In genomic region chrX:48193235-48194152, GRCm38 (mm10) we compare ENCODE assay signal across 18 mouse cellular contexts. TPM values are rescaled to one million over a fixed set of nuclear protein-coding genes. Genes with fewer than 3 reads are reported as not detected.
DNase-seq lines count a peak whose midpoint lies in the region; ATAC-seq and TF ChIP-seq lines count a peak whose summit lies in the region.
"Had no signal": no experiment of that assay in that cellular context is flagged by ENCODE, and none has a peak within 500 bp of the region (broad histone marks: within the 10 kb centered on the region; RNA-seq: fewer than 3 reads in every experiment).

No protein-coding gene starts in this region.

- no peak overlapping the region for H3K4me2 ChIP-seq in forebrain, embryonic 14.5 days (ENCODE audit: low read length)
- H3K4me2 ChIP-seq in forebrain, postnatal 0 days (ENCODE audit: low read depth): no peak overlapping the region
- H3K4me2 ChIP-seq in midbrain, embryonic 13.5 days (replicated peaks): no peak overlapping the region
- no peak overlapping the region for H3K4me2 ChIP-seq in midbrain, embryonic 16.5 days (ENCODE audit: low read length)
- H3K4me2 ChIP-seq: hindbrain, embryonic 15.5 days; limb, embryonic 15.5 days; stomach, embryonic 15.5 days had no signal

- no peak overlapping the region for H3K27ac ChIP-seq in forebrain, embryonic 14.5 days (ENCODE audit: low read depth, low read length)
- no peak overlapping the region for H3K27ac ChIP-seq in forebrain, postnatal 0 days (ENCODE audit: low read depth, low read length)
- no peak overlapping the region for H3K27ac ChIP-seq in midbrain, embryonic 13.5 days
- H3K27ac ChIP-seq in midbrain, embryonic 16.5 days (ENCODE audit: low read length): no peak overlapping the region
- H3K27ac ChIP-seq: hindbrain, embryonic 15.5 days; limb, embryonic 15.5 days; stomach, embryonic 15.5 days had no signal

- no peaks in the 10 kb centered on the region for H3K4me1 ChIP-seq in forebrain, embryonic 14.5 days (ENCODE audit: control insufficient read depth, insufficient read depth, low read length)
- H3K4me1 ChIP-seq in forebrain, postnatal 0 days (ENCODE audit: insufficient read depth): no peaks in the 10 kb centered on the region
- H3K4me1 ChIP-seq in midbrain, embryonic 13.5 days (replicated peaks): no peaks in the 10 kb centered on the region
- no peaks in the 10 kb centered on the region for H3K4me1 ChIP-seq in midbrain, embryonic 16.5 days (ENCODE audit: control insufficient read depth, insufficient read depth, low read length)
- H3K4me1 ChIP-seq: hindbrain, embryonic 15.5 days; limb, embryonic 15.5 days; stomach, embryonic 15.5 days had no signal

- no peaks in the 10 kb centered on the region for H3K9me3 ChIP-seq in forebrain, embryonic 14.5 days (replicated peaks; ENCODE audit: control insufficient read depth, low read length)
- no peaks in the 10 kb centered on the region for H3K9me3 ChIP-seq in forebrain, postnatal 0 days (ENCODE audit: low read length)
- no peaks in the 10 kb centered on the region for H3K9me3 ChIP-seq in midbrain, embryonic 13.5 days
- H3K9me3 ChIP-seq in midbrain, embryonic 16.5 days (replicated peaks; ENCODE audit: control insufficient read depth, low read length, poor library complexity, severe bottlenecking): no peaks in the 10 kb centered on the region
- H3K9me3 ChIP-seq: hindbrain, embryonic 15.5 days; limb, embryonic 15.5 days; megakaryocyte, embryonic 14.5 days; stomach, embryonic 15.5 days had no signal

- ATAC-seq in forebrain, embryonic 14.5 days: 0 out of 2 replicates have a peak, but pooled peaks have one; percentile 37
- ATAC-seq in forebrain, postnatal 0 days: no peak
- peak; percentile 77 for ATAC-seq in midbrain, embryonic 13.5 days
- ATAC-seq in midbrain, embryonic 16.5 days: no peak
- ATAC-seq: CD4-positive, CD25-positive, alpha-beta regulatory T cell, adult 4 months had no signal

- no peak for DNase-seq in forebrain, embryonic 14.5 days (ENCODE audit: low spot score)
- no peak for DNase-seq in forebrain, postnatal 0 days
- DNase-seq in left cerebral cortex, postnatal 4 days: peak; percentile 8
- DNase-seq in left cerebral cortex, postnatal 10 days (ENCODE audit: extremely low spot score in 1 of 2, low spot score in 2 of 2): no peak
- no peak for DNase-seq in ovary, postnatal 36 days (ENCODE audit: low spot score)
- DNase-seq: adrenal gland, adult 8-10 months; heart, adult 18-20 months; kidney, adult 9 months; layer of hippocampus, adult 9-11 months; spleen, adult 18-20 months; thymus, postnatal 14 days had no signal

- 71% methylated on average over 14 of the region's 14 CpGs for WGBS in forebrain, embryonic 14.5 days
- 62% methylated on average over 14 of the region's 14 CpGs for WGBS in forebrain, postnatal 0 days
- 66% methylated on average over 14 of the region's 14 CpGs for WGBS in midbrain, embryonic 13.5 days
- WGBS in midbrain, embryonic 16.5 days: 56% methylated on average over 14 of the region's 14 CpGs

- no peak overlapping the region for H3K9ac ChIP-seq in forebrain, embryonic 14.5 days (ENCODE audit: low read length)
- H3K9ac ChIP-seq in forebrain, postnatal 0 days: no peak overlapping the region
- no peak overlapping the region for H3K9ac ChIP-seq in midbrain, embryonic 13.5 days (replicated peaks)
- no peak overlapping the region for H3K9ac ChIP-seq in midbrain, embryonic 16.5 days (ENCODE audit: low read depth, low read length)
- H3K9ac ChIP-seq: hindbrain, embryonic 15.5 days; limb, embryonic 15.5 days; stomach, embryonic 15.5 days had no signal

- no peaks in the 10 kb centered on the region for H3K27me3 ChIP-seq in forebrain, embryonic 14.5 days (replicated peaks; ENCODE audit: control insufficient read depth, insufficient read depth, low read length)
- no peaks in the 10 kb centered on the region for H3K27me3 ChIP-seq in forebrain, postnatal 0 days (ENCODE audit: insufficient read depth, low read length)
- no peaks in the 10 kb centered on the region for H3K27me3 ChIP-seq in midbrain, embryonic 13.5 days
- H3K27me3 ChIP-seq in midbrain, embryonic 16.5 days (ENCODE audit: control insufficient read depth, insufficient read depth, low read depth, low read length): no peaks in the 10 kb centered on the region
- H3K27me3 ChIP-seq: hindbrain, embryonic 15.5 days; limb, embryonic 15.5 days; stomach, embryonic 15.5 days had no signal

- H3K4me3 ChIP-seq in forebrain, embryonic 14.5 days (ENCODE audit: low read depth, low read length): no peak overlapping the region
- H3K4me3 ChIP-seq in forebrain, postnatal 0 days (ENCODE audit: low read depth, low read length): no peak overlapping the region
- no peak overlapping the region for H3K4me3 ChIP-seq in midbrain, embryonic 13.5 days (replicated peaks)
- H3K4me3 ChIP-seq in midbrain, embryonic 16.5 days (ENCODE audit: low read depth, low read length): no peak overlapping the region
- H3K4me3 ChIP-seq: hindbrain, embryonic 15.5 days; limb, embryonic 15.5 days; megakaryocyte, embryonic 14.5 days; stomach, embryonic 15.5 days had no signal

- peaks cover 18% of the 10 kb centered on the region; the same call in 1 of the 2 replicates for H3K36me3 ChIP-seq in forebrain, embryonic 14.5 days (ENCODE audit: control insufficient read depth, insufficient read depth, low read length)
- peaks cover 9% of the 10 kb centered on the region; the same call in 1 of the 2 replicates for H3K36me3 ChIP-seq in forebrain, postnatal 0 days (ENCODE audit: insufficient read depth)
- H3K36me3 ChIP-seq in midbrain, embryonic 13.5 days: peaks cover 10% of the 10 kb centered on the region
- H3K36me3 ChIP-seq in midbrain, embryonic 16.5 days (ENCODE audit: control insufficient read depth, insufficient read depth, low read length): peaks cover 5% of the 10 kb centered on the region; the same call in 1 of the 2 replicates
- H3K36me3 ChIP-seq: stomach, embryonic 15.5 days had no signal

- intact Hi-C loops in left cerebral cortex, postnatal 4 days (cut with DNase I): no loop called here
- intact Hi-C loops in left cerebral cortex, postnatal 10 days (cut with DNase I): no loop called here

- no peak for TF ChIP-seq CTCF in forebrain, postnatal 0 days (IDR thresholded peaks at IDR 0.05; ENCODE audit: low read depth)

RNA-seq across cellular contexts. Expression of gene Zdhhc9, which starts 15.2 kb away (rescaled TPM):
- polyA plus RNA-seq in forebrain, embryonic 14.5 days (2014; fragmentation: Nextera tagmentation; extraction: Ambion mirVana): 7.1 and 9.4 TPM in 2 replicates
- 32.2 and 43.3 TPM in 2 replicates for total RNA-seq in forebrain, postnatal 0 days (2014; rRNA removed)
- polyA plus RNA-seq in forebrain, postnatal 0 days (2015; fragmentation: Nextera tagmentation; extraction: Ambion mirVana): 4.2 and 5.3 TPM in 2 replicates
- total RNA-seq in left cerebral cortex, postnatal 4 days (2021): 10 to 100 TPM; 86.3 to 91.7 TPM
- total RNA-seq in left cerebral cortex, postnatal 10 days (2021): 10 to 100 TPM; 75.9 to 84.7 TPM
- 8.5 and 8.6 TPM in 2 replicates for polyA plus RNA-seq in midbrain, embryonic 13.5 days (2015; fragmentation: Nextera tagmentation; extraction: Ambion mirVana)
- 9.0 and 11.1 TPM in 2 replicates for polyA plus RNA-seq in midbrain, embryonic 16.5 days (2015; fragmentation: Nextera tagmentation; extraction: Ambion mirVana)

RNA-seq across cellular contexts. Expression of gene Sash3, which starts 47.3 kb away (rescaled TPM):
- 1.2 and 1.3 TPM in 2 replicates for polyA plus RNA-seq in forebrain, embryonic 14.5 days (2014; fragmentation: Nextera tagmentation; extraction: Ambion mirVana)
- 1.2 and 1.9 TPM in 2 replicates for total RNA-seq in forebrain, postnatal 0 days (2014; rRNA removed)
- polyA plus RNA-seq in forebrain, postnatal 0 days (2015; fragmentation: Nextera tagmentation; extraction: Ambion mirVana): 1.1 and 1.3 TPM in 2 replicates
- under 1 TPM; 0.89 to 0.96 TPM for total RNA-seq in left cerebral cortex, postnatal 4 days (2021)
- 1 to 10 TPM; 1.6 to 1.8 TPM for total RNA-seq in left cerebral cortex, postnatal 10 days (2021)
- polyA plus RNA-seq in midbrain, embryonic 13.5 days (2015; fragmentation: Nextera tagmentation; extraction: Ambion mirVana): 0.85 and 0.93 TPM in 2 replicates
- polyA plus RNA-seq in midbrain, embryonic 16.5 days (2015; fragmentation: Nextera tagmentation; extraction: Ambion mirVana): 0.65 and 1.2 TPM in 2 replicates

Comparison
In these comparisons a context has a peak if more than half of its experiments do, and no peak if none do; other contexts are left out.
1. ATAC-seq: peak in forebrain, embryonic 14.5 days (single experiment) and midbrain, embryonic 13.5 days (single experiment); none in forebrain, postnatal 0 days (single experiment) and midbrain, embryonic 16.5 days (single experiment).